Mouse (Mus musculus) E14TG2a.4 (cell line): ENCODE data around the gene Tmbim1.

Experiments
- CTCF ChIP-seq: conservative IDR thresholded peaks from 2 replicates; pipeline ENCODE4 v1.5.1; 2014; ENCODE audit warnings: low read length
- NANOG ChIP-seq: IDR thresholded peaks from 2 replicates; pipeline ENCODE4 v1.6.1; 2014; ENCODE audit warnings: borderline replicate concordance, low read length, mixed read lengths
- POU5F1 ChIP-seq: IDR thresholded peaks from 2 replicates; pipeline ENCODE4 v1.6.1; 2014; ENCODE audit warnings: low read length, borderline replicate concordance

- no peak for TF ChIP-seq CTCF
- peak; percentile 74 for TF ChIP-seq NANOG
- no peak for TF ChIP-seq POU5F1
Observed at GRCm38 (mm10) chr1:74245525-74245924, 59.9 kb downstream of the Tmbim1 start.
